Mouse (Mus musculus) MN1 (cell line): Measurements from ENCODE around the gene Olfr479.
"Not testable (repeated sequence)": the region's sequence is repeated elsewhere in the genome, so short reads cannot be mapped to it uniquely, and the experiment has no call there.

Experiments
- DNase-seq: peaks from one replicate; pipeline ENCODE4 v3.0.0-alpha.2; 2016; ENCODE audit warnings: low spot score

The Olfr479 gene

DNA sequence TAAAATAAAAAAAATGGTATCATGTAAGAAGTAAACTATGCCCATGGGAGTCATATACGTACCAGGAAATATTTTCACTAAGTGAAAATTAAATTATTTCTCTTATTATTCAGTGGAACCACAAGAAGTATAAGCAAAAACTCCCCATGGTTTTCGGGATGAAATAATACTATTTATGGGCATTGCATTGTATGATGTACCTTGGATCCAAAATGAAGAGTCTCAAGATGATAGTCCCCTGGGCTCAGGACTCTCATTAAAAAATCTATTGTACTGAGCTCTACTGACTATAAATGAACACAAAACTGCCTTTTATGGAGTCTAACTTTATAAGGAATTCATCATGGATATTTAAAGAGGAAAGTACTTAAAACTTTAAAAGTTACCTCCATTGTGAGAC, at the start of gene Olfr479:
TSS of gene Olfr479 (plus strand) at position 301 of the 400 bp plus-strand sequence.
- no peak for DNase-seq

DNA sequence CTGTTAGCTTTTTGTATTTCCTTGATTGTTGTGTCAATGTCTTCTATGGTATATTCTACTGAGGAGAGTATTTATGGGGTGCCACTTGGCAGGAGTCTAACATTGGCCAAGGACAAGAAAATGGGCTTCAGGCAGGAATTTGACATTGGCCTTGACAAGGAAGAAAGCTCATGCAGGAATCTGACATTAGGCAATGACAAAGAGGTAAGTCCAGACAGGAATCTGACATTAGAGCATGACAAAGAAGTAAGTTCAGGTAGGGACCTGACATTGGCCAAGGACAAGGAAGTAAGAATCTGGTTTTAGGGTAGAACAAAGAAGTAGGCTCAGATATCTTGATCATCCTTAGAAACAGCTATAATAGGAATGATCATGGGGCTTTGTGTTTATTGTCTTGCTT, 36.2 kb upstream of the Olfr479 start:
- DNase-seq: not testable (repeated sequence)

DNA sequence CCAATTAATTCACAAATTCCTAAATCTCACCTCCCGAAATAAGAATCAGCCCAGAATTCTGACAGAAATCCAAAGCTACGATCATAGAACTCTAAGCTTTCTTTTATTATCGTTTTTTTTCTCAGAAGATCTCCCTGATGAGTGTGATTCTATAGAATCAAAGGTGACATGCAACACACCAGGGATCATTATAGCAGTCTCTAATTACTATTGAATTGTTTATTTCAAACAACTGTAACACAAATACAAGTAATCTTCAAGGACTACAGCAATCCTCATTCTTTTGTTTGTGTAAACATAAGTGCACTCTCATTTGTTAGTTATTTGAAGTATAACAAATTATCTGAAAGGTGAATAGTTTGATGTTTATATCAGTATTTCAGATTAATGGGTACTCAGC, 16.6 kb upstream of the Olfr479 start, which contains the start of gene Olfr478:
TSS of gene Olfr478 (minus strand) at position 101 of the 400 bp plus-strand sequence.
- no peak for DNase-seq

DNA sequence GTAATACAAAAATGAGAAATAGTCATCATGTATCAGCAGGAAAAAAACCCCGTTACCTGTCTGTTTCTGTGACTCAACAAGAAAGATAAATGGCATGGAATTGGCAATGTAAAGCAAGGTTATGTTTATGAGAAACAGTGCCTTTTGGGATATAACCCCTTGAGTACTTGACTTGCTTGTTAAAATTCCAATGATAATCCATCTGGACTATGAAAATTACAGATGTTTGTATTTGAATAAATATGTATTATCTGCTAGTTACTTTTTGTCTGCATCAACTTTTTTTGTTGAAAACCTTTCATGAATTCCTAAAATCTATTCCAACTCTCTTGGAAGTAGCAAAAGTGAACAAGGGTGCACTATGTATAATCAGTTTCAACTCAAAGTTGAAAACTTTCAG, 16.8 kb downstream of the Olfr479 start, which contains the start of gene Olfr480:
TSS of gene Olfr480 (minus strand) at position 101 of the 400 bp plus-strand sequence.
- DNase-seq: no peak

DNA sequence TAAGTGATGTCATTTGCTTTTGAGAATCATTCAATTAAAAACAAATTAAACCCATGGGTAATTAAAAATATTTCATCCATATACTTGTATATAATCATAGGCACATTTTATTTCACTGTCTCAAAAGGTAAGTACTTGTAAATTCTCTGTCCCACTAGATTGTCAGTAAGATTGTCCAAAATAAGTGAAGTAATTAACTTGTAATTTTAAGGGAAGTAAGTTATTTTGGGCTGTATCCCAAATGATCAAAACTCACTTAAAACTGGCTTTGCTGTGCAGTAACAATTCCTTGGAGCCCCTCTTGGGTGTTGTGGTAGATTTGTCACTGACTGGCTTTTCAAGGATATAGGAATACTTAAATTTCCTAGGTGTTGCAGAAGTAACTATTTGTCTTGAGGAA, 29.1 kb downstream of the Olfr479 start, which contains the start of gene Olfr481:
TSS of gene Olfr481 (plus strand) at position 301 of the 400 bp plus-strand sequence.
- no peak for DNase-seq

DNA sequence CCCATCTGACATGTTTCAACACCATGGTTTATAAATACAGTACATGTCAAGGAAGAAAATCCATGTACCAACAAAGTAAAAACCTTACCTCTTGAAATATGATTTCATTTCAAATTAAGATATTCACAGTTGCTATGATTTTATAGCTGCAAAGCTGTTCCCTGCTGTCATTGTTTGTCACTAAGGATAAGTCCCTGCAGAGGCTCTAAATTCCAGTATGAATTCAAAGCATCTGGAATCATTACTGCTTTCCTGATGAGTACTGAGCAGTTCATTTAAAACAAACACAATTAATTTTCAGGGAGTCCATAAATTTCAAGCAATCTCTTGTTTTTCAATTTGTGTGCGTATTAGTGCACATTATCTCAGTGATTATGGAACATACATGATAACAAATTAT, 47.0 kb downstream of the Olfr479 start, which contains the start of gene Olfr482:
TSS of gene Olfr482 (minus strand) at position 101 of the 400 bp plus-strand sequence.
- no peak for DNase-seq

DNA sequence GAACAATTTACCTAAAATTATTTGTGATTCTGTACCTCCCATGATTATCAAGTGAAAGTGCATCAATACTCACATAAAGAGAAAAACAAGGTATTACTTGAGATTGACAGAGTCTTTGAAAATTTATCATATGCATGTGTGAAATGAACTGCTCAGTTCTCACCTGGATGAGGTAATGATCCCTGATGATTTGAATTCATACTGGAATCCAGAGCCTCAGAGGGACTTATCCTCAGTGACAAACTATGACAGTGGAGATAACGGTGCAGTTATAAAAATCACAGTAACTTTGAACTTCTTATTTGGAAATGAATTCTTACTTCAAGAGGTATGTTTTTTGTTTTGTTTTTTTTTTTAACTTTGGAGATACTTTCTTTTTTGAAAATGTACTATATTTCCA, 50.1 kb downstream of the Olfr479 start, which contains the start of gene Olfr483:
TSS of gene Olfr483 (plus strand) at position 301 of the 400 bp plus-strand sequence.
- DNase-seq: no peak
